29 mouse cellular contexts compared by ENCODE assay signal in the genomic region with DNA sequence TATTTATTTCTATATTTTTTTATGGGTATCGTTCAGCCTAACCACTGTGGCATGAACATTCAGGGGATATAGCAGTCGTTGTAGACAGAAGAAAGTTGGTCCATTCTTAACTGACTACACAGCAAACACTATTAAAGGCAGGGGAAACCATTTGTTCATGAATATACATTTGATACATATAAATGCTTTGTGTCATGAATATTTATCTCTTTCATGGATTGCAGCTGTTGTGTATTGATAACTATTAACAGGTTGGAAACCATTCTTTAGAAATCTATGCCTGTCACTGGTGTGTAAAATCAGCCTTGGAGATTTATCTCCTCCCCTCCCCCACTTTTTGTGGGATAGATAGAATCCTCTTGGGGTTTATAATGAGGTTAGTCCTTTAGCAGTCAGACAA.
DNase-seq lines count a peak whose midpoint lies in the region; ATAC-seq and TF ChIP-seq lines count a peak whose summit lies in the region.
"Had no signal": no experiment of that assay in that cellular context is flagged by ENCODE, and none has a peak within 500 bp of the region (broad histone marks: within the 10 kb centered on the region; RNA-seq: fewer than 3 reads in every experiment).

No protein-coding gene starts in this region.

- TF ChIP-seq POLR2A in brain, embryonic 14.5 days (IDR thresholded peaks at IDR 0.05; ENCODE audit: borderline replicate concordance, extremely low read depth, insufficient read depth, insufficient read length, poor library complexity, severe bottlenecking) = no peak

- H3K36me3 ChIP-seq in hindbrain, embryonic 11.5 days (ENCODE audit: control insufficient read depth, insufficient read depth, low read length) = no peaks in the 10 kb centered on the region
- H3K36me3 ChIP-seq in hindbrain, embryonic 16.5 days (ENCODE audit: control insufficient read depth, insufficient read depth, low read length) = no peaks in the 10 kb centered on the region
- H3K36me3 ChIP-seq: embryonic facial prominence, embryonic 15.5 days; heart, embryonic 12.5 days; kidney, embryonic 15.5 days; limb, embryonic 13.5 days; liver, embryonic 12.5 days; neural tube, embryonic 13.5 days had no signal

- TF ChIP-seq CTCF in brain, embryonic 14.5 days (IDR thresholded peaks at IDR 0.05; ENCODE audit: borderline replicate concordance, extremely low read depth, insufficient read depth, insufficient read length) = no peak

- no peak overlapping the region for H3K27ac ChIP-seq in hindbrain, embryonic 11.5 days (ENCODE audit: low read depth, low read length)
- H3K27ac ChIP-seq in hindbrain, embryonic 16.5 days (ENCODE audit: low read depth, low read length) = no peak overlapping the region
- H3K27ac ChIP-seq: embryonic facial prominence, embryonic 15.5 days; kidney, embryonic 15.5 days; limb, embryonic 13.5 days; liver, embryonic 12.5 days; neural tube, embryonic 13.5 days had no signal

- no peak overlapping the region for H3K4me2 ChIP-seq in hindbrain, embryonic 11.5 days (replicated peaks; ENCODE audit: low read depth, low read length)
- no peak overlapping the region for H3K4me2 ChIP-seq in hindbrain, embryonic 16.5 days (ENCODE audit: low read length)
- H3K4me2 ChIP-seq: embryonic facial prominence, embryonic 15.5 days; heart, embryonic 12.5 days; kidney, embryonic 15.5 days; limb, embryonic 13.5 days; liver, embryonic 12.5 days; lung, embryonic 14.5 days; neural tube, embryonic 13.5 days had no signal

- DNase-seq in embryo, embryonic 10.5 days (ENCODE audit: low spot score) = peak; percentile 38
- DNase-seq in embryo, embryonic 10 days (ENCODE audit: low spot score) = no peak
- peak; percentile 59 for DNase-seq in hindbrain, embryonic 11.5 days (ENCODE audit: low spot score)
- peak; percentile 61 for DNase-seq in brain, embryonic 14.5 days (ENCODE audit: low read depth)
- DNase-seq in mesoderm, embryonic 11.5 days (ENCODE audit: low read depth, low spot score) = peak; percentile 47
- DNase-seq in urinary bladder, postnatal 36 days (ENCODE audit: low spot score in 2 of 2) = no peak
- DNase-seq: adrenal gland, adult 8-10 months; cerebellum, adult 18-20 months; cerebellum, postnatal 14 days; gastrocnemius, postnatal 10 days; heart, adult 11 months; heart, postnatal 14 days; kidney, adult 11 months; kidney, postnatal 4 days; lung, embryonic 14.5 days; lung, postnatal 36 days; right cerebral cortex, adult 18-20 months; right cerebral cortex, postnatal 4 days; thymus, postnatal 25 days had no signal

- no peaks in the 10 kb centered on the region for H3K9me3 ChIP-seq in hindbrain, embryonic 11.5 days (ENCODE audit: control insufficient read depth, low read length)
- H3K9me3 ChIP-seq in hindbrain, embryonic 16.5 days (ENCODE audit: control insufficient read depth, low read length) = no peaks in the 10 kb centered on the region
- H3K9me3 ChIP-seq: embryonic facial prominence, embryonic 15.5 days; heart, embryonic 12.5 days; kidney, embryonic 15.5 days; limb, embryonic 13.5 days; liver, embryonic 12.5 days had no signal

- no peaks in the 10 kb centered on the region for H3K4me1 ChIP-seq in hindbrain, embryonic 11.5 days (replicated peaks; ENCODE audit: control insufficient read depth, insufficient read depth, low read length)
- no peaks in the 10 kb centered on the region for H3K4me1 ChIP-seq in hindbrain, embryonic 16.5 days (ENCODE audit: control insufficient read depth, insufficient read depth, low read depth, low read length)
- H3K4me1 ChIP-seq: embryonic facial prominence, embryonic 15.5 days; kidney, embryonic 15.5 days; liver, embryonic 12.5 days; megakaryocyte, embryonic 14.5 days; neural tube, embryonic 13.5 days had no signal

- H3K4me3 ChIP-seq in hindbrain, embryonic 11.5 days (ENCODE audit: low read depth, low read length) = no peak overlapping the region
- no peak overlapping the region for H3K4me3 ChIP-seq in hindbrain, embryonic 16.5 days (ENCODE audit: low read length)
- H3K4me3 ChIP-seq: embryonic facial prominence, embryonic 15.5 days; heart, embryonic 12.5 days; kidney, embryonic 15.5 days; limb, embryonic 13.5 days; liver, embryonic 12.5 days; megakaryocyte, embryonic 14.5 days; myocyte; neural tube, embryonic 13.5 days had no signal

- 61% methylated on average over 2 of the region's 2 CpGs for WGBS in hindbrain, embryonic 11.5 days
- 58% methylated on average over 2 of the region's 2 CpGs for WGBS in hindbrain, embryonic 16.5 days

- H3K27me3 ChIP-seq in hindbrain, embryonic 11.5 days (ENCODE audit: control insufficient read depth, insufficient read depth, low read length) = no peaks in the 10 kb centered on the region
- no peaks in the 10 kb centered on the region for H3K27me3 ChIP-seq in hindbrain, embryonic 16.5 days (replicated peaks; ENCODE audit: control insufficient read depth, insufficient read depth, low read length)
- H3K27me3 ChIP-seq: embryonic facial prominence, embryonic 15.5 days; heart, embryonic 12.5 days; kidney, embryonic 15.5 days; limb, embryonic 13.5 days; liver, embryonic 12.5 days; megakaryocyte, embryonic 14.5 days; neural tube, embryonic 13.5 days had no signal

- peak; percentile 65 for ATAC-seq in hindbrain, embryonic 11.5 days (ENCODE audit: low FRiP score)
- no peak for ATAC-seq in hindbrain, embryonic 16.5 days
- ATAC-seq: activated CD4-positive, CD25-positive, alpha-beta regulatory T cell, adult 4 months; liver, embryonic 12.5 days had no signal

- no peak overlapping the region for H3K9ac ChIP-seq in hindbrain, embryonic 11.5 days (ENCODE audit: low read depth, low read length)
- H3K9ac ChIP-seq in hindbrain, embryonic 16.5 days (ENCODE audit: low read depth, low read length) = no peak overlapping the region
- H3K9ac ChIP-seq: embryonic facial prominence, embryonic 15.5 days; heart, embryonic 12.5 days; kidney, embryonic 15.5 days; limb, embryonic 13.5 days; liver, embryonic 12.5 days; lung, embryonic 14.5 days; neural tube, embryonic 13.5 days had no signal

Comparison
In these comparisons a context has a peak if more than half of its experiments do, and no peak if none do; other contexts are left out.
1. DNase-seq: peak in embryo, embryonic 10.5 days (single experiment), hindbrain, embryonic 11.5 days (single experiment), brain, embryonic 14.5 days (single experiment) and mesoderm, embryonic 11.5 days (single experiment); none in embryo, embryonic 10 days (single experiment) and urinary bladder, postnatal 36 days (0 of 2).